Mouse (Mus musculus): ENCODE results near the gene 4930562C15Rik.
"Not testable (repeated sequence)": the region's sequence is repeated elsewhere in the genome, so short reads cannot be mapped to it uniquely, and the experiment has no call there.

4930562C15Rik gene

DNA sequence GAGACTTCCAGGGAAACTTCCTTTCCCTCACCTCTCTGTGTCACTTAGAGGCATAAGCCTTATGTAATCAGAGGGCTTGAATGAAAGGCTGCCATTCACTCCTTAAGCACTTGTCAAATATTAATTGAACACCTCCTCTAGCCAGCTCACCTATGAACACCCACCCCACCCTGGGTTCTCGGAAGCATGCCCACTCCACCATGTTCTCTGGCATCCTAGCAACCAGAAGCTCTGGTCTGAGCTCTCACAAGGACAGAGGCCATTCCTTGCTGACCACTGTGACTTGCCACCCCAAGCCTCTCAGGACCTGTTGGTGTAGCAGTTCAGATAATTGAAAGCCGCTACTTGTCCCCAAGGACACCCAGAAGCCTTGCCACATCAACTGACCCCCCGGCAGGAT is at the start of gene 4930562C15Rik:
TSS of gene 4930562C15Rik (plus strand) at position 226 of the 400 bp plus-strand sequence.
- DNase-seq (ENCODE audit: low read depth, low spot score), result no peak

- no peak for DNase-seq (ENCODE audit: low read depth, low spot score)
Observed at GRCm38 (mm10) chr16:4785706-4786105, 49.5 kb upstream of the 4930562C15Rik start.

DNA sequence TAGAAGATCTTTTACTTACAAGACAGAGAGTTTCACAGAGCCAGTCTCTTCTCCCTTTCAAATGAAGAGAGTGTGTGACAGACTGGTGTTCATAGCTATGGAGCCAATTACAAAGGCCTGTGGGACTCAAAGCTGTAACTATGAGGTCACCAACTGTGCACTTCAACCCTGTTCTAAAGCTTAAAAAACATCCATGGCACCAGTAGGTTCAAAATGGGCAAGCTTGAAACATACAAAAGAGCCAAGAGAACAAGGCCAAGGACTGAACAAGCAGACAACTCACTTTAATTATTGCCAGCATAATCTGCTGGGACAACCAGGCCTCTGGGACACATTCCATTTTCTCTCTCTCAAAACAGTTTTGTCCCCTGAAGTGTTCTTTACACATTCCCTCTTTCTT is 47.0 kb upstream of the 4930562C15Rik start:
- no peak for DNase-seq (ENCODE audit: low read depth, low spot score)

- peak; percentile 25 for DNase-seq (ENCODE audit: low read depth, low spot score)
Observed at GRCm38 (mm10) chr16:4789311-4789768, 45.9 kb upstream of the 4930562C15Rik start.

DNA sequence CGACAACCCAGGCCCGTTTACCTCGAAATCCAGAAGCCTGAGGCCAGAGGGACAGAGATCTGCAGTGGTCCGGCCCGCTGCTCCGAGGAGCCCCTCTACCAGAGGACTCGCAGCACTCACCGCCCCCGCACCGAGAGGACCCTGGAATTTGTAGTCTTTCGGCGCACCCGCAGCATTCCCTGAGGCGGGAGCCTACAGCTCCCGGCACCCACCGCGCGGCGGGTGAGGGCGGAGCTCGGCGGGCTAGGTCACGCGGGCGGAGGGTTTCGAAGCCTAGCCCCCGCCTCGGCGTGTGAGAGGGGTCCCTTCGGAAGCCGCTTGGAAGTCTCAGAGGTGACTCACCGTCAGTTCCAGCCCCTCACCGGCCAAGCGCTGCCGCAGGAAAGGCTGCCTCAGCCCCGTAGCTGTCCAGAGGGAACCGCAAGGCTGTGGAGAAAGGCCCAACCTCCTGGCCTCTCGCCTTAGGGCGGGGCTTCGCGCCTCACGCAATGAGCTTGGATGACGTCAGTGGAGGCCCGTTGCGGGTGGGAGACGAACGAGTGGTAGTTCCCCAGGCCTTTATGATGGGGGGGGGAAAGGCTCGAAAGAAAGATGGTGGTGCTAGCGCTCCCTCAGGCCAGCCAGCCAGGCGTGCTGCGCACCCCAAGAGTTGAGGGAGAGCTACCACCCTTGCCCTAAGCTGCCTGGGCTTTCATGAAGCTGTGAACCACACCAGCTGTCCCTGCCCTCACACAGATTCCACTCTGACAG is 45.2 kb upstream of the 4930562C15Rik start, which contains the start of gene Cdip1:
TSS of gene Cdip1 (minus strand) at position 483 of the 750 bp plus-strand sequence.
- peak; percentile 87 for DNase-seq (ENCODE audit: low read depth, low spot score)

- no peak for DNase-seq (ENCODE audit: low read depth, low spot score)
Observed at GRCm38 (mm10) chr16:4791332-4791731, 43.9 kb upstream of the 4930562C15Rik start.

DNA sequence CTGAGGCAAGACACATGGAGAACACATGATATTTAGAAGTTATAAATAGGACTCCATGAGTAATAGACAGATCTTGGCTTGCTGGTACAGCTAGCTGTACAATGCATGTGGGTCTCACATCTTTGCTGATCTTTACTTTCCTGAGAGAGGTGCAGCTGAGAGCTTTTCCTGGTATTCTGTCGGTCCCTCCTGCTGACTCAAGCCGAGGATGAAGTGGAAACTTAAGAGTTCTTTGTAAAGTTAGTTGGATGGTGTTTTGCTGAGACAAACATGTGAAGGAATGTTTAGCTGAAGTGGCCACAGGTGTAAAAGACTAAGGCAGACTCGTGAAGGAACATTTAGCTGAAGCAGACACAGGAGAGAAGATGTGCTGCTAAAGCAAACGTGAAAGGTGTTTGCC is 38.6 kb upstream of the 4930562C15Rik start:
- no peak for DNase-seq (ENCODE audit: low read depth, low spot score)

DNA sequence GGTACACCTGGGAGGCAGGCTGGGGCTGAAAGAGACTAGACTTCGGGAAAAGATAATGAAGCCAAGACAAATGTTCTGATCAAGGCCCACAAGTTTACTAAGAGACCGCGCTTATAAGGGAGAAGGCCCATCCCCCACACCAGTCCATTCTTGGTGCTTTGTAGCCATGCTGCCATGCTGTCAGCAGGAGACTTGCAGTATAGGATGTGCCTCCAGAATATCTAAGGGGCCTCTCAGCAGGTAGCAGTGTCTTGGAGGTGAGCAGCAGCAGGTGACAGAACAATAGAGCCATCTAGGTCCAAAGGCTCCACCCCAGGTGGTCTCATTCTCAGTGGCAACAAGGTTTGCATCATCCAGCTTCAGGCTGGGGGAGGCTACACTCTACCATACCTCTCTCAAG is 16.9 kb upstream of the 4930562C15Rik start:
- peak; percentile 80 for DNase-seq (ENCODE audit: low read depth, low spot score)

GRCm38 (mm10) chr16:4824466-4824865 is 10.8 kb upstream of the 4930562C15Rik start:
- DNase-seq (ENCODE audit: low read depth, low spot score), result not testable (repeated sequence)

DNA sequence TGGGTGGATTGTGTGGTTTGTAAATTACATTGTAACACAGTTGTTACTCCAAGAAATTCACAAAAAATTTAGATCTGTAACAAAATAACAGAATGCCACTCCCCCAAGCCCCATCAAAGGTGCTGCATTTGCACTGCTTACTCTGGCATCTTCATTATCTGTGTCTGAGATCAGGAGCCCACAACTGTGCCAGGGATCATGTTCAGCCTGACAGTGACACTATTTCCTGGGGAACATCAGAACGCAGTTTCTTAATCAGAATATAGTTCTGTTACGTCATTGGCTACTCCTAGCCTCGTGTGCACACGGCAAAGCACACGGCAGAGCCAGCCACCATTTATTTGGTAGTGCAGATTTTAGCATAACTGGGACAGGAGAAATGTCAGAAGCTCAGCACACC is 7.6 kb upstream of the 4930562C15Rik start:
- no peak for DNase-seq (ENCODE audit: low read depth, low spot score)

GRCm38 (mm10) chr16:4829271-4829900 is 5.8 kb upstream of the 4930562C15Rik start:
- DNase-seq (ENCODE audit: low read depth, low spot score), result no peak

- peak; percentile 30 for DNase-seq (ENCODE audit: low read depth, low spot score)
Observed at GRCm38 (mm10) chr16:4831650-4832419, 3.4 kb upstream of the 4930562C15Rik start.

DNA sequence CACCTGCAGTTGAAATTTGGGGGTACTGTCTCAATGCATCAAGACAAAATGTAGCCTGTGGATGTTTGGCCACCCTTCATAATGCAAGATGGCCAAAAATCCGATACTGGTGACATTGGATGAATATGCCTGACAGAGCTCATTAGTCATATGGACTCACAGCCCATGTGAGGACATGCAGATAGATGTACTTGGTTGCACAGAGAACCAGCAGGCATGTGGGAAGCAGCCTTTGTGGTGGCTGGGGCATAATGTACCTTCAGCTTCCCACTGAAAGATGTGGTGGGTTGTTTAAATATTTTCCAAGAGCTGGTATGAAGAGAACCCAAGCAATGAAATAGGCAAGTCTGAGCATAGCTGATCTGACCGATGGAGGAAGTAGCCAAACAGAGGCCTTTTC is 1.4 kb upstream of the 4930562C15Rik start:
- DNase-seq (ENCODE audit: low read depth, low spot score), result no peak

- no peak for DNase-seq (ENCODE audit: low read depth, low spot score)
Observed at GRCm38 (mm10) chr16:4837631-4838030, 2.4 kb downstream of the 4930562C15Rik start.

GRCm38 (mm10) chr16:4839552-4839951 is 4.3 kb downstream of the 4930562C15Rik start:
- DNase-seq (ENCODE audit: low read depth, low spot score), result no peak

- DNase-seq (ENCODE audit: low read depth, low spot score), result no peak
Observed at GRCm38 (mm10) chr16:4840231-4840630, 5.0 kb downstream of the 4930562C15Rik start.

- no peak for DNase-seq (ENCODE audit: low read depth, low spot score)
Observed at GRCm38 (mm10) chr16:4847041-4847440, 11.8 kb downstream of the 4930562C15Rik start.

DNA sequence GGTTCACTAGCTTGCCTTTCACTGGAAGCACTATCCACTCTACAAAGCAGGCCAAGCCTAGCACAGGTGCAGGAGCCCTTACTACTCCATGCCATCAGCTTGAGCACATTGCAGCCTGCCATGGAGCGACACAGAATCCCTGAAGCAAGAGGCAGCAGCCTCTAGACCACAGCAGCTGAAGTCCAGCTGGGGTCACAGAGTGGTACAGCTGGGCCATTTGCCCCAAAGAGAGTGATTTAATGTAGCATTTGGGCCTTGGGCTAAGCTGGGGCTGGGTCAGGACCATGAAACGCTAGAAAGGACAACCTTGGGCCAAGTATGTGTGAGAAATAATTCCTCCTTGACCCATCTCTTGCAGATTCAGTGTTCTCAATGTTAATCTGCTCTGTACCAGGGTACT is 12.9 kb downstream of the 4930562C15Rik start:
- DNase-seq (ENCODE audit: low read depth, low spot score), result no peak

- no peak for DNase-seq (ENCODE audit: low read depth, low spot score)
Observed at GRCm38 (mm10) chr16:4850361-4850760, 15.1 kb downstream of the 4930562C15Rik start.

DNA sequence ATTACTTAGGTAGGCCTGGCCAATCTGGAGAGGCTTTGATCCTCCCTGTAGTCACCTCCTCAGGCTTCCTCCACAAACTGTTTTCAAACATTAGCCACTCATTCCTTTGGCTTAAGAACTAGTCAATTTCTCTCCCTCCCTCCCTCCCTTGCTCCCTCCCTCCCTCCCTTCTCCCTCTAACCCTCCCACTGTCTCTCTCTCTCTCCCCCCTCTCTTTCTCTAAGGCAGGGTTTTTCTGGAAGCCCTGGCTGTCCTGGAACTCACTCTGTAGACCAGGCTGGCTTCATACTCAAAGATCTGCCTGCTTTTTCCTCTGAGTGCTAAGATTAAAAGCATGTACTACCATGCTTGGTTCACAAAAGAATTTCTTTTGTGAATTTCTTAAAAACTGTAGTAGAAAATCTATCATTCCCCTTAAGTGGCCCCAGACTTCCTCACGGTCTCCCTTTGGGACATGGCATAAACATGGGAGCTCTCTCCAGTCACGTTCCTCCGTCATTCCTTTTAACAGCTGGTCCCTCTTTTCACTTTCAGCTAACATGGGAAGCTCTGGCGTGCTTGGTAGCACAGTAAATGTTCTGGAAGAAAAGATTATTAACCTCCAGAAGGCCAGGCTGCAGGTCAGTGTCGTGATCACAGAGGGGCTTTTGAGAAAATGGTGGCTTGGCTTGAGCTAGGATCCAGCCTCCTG is 15.9 kb downstream of the 4930562C15Rik start:
- no peak for DNase-seq (ENCODE audit: low read depth, low spot score)

DNA sequence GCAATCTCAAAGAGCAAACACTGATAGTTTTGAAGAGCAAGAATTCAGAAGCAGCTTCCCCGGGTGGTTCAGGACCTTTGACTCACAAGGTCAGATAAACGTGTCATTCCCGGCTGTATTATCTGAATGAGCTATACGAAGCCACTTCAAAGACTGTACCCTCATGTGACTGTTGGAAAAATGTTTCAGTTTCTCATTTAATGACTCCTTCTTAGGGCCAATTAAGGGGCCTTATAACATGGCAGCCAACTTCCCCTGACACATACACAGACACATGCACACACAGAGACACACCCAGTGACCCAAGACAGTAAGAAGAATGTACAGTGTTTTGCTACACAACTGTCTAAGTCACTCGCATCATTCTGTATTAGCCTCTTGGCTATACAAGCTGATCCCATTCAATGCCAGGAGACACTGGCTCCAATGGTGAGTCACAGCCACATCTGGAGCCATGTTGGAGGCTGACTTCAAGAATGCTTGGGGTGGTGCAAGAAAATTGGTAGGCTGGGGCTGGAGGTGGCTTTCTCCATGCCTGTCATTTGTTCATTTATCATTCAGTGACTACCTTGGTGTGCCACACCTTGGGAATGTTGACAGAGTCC is 19.9 kb downstream of the 4930562C15Rik start:
- DNase-seq (ENCODE audit: low read depth, low spot score), result no peak

Data from ES-CJ7 (cell line).